Mouse (Mus musculus) erythroblast, embryonic 14.5 days (primary cell): ENCODE measurements around the gene Pcnx. TPM values are rescaled to one million over a fixed set of nuclear protein-coding genes. Genes with fewer than 3 reads are reported as not detected.

Experiments
- H3K27me3 ChIP-seq: 2 replicates; pipeline ENCODE4 v1.6.1; 2012; ENCODE audit warnings: inconsistent platforms; ENCODE audit not compliant: control insufficient read depth
- H3K36me3 ChIP-seq: 2 replicates; pipeline ENCODE4 v1.6.1; 2012; ENCODE audit warnings: mild to moderate bottlenecking, inconsistent platforms; ENCODE audit not compliant: control insufficient read depth
- H3K4me1 ChIP-seq: 2 replicates; pipeline ENCODE4 v1.6.1; 2012; ENCODE audit warnings: inconsistent platforms; ENCODE audit not compliant: control insufficient read depth
- H3K4me3 ChIP-seq: replicated peaks from 2 replicates; pipeline ENCODE3; 2012; ENCODE audit warnings: moderate library complexity, mild to moderate bottlenecking, inconsistent platforms
- H3K9me3 ChIP-seq: 2 replicates; pipeline ENCODE4 v1.6.1; 2012; ENCODE audit warnings: low read length, inconsistent platforms, mixed read lengths; ENCODE audit not compliant: control insufficient read depth
- GATA1 ChIP-seq: IDR thresholded peaks from 2 replicates; pipeline ENCODE4 v1.6.1; 2012; ENCODE audit warnings: low read length, inconsistent platforms, mixed read lengths
- TAL1 ChIP-seq: IDR thresholded peaks from 3 replicates; pipeline ENCODE4 v1.6.1; 2012; ENCODE audit warnings: low read length, inconsistent platforms, mixed read lengths
- polyA plus RNA-seq: library from polyadenylated mRNA; stranded (reverse); fragments of >175 nt; gene quantifications from 2 replicates; pipeline ENCODE4 v1.2.3, GENCODE M21; 2012

Pcnx gene
- polyA plus RNA-seq, 1 experiment = 0.03 TPM

- Histone ChIP-seq H3K4me1 (no peaks in the 10 kb centered on the region), H3K9me3 (no peaks in the 10 kb centered on the region), H3K27me3 (no peaks in the 10 kb centered on the region), H3K4me3 (no peak overlapping the region), H3K36me3 (no peaks in the 10 kb centered on the region)
- TF ChIP-seq GATA1 = no peak
Measured at GRCm38 (mm10) chr12:81927163-81927562, 67.3 kb downstream of the Pcnx start.

DNA sequence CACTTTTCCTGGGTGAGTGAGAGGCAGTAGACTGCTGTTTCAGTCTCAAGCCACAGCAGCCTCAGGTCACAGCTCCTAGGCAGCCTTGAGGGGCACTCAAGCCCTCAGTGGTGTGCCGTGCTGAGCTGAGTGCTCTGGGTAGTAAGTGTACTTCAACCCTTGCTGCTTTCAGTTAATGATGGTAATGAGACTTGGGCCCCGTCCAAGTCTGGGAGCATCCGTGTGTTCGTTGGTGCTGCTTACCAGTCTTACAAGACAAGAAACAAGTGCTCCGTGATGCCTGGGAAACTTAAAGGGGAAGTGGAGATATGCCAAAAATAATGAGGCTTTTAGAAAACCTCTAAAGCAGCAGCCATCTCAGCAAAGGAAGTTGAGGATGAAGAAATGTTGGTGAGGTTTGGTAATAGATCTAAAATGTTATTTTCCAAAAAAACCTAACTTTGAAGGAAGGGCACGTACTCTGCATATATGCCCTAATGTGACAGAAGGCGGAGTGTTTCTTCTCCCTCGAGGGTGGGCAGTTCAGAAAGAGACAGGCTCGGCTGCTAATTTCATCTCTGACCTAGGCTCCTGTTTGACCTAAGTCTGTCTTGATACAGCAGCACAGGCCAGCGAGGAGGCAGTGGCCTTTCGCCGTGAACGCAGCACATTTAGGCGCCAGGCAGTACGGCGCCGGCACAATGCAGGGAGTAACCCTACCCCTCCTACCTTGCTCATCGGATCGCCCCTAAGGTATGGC, 68.0 kb downstream of the Pcnx start:
- Histone ChIP-seq H3K27me3 (no peaks in the 10 kb centered on the region), H3K4me1 (no peaks in the 10 kb centered on the region), H3K4me3 (no peak overlapping the region), H3K9me3 (no peaks in the 10 kb centered on the region), H3K36me3 (no peaks in the 10 kb centered on the region)
- TF ChIP-seq GATA1 (no peak), TAL1 (no peak)

DNA sequence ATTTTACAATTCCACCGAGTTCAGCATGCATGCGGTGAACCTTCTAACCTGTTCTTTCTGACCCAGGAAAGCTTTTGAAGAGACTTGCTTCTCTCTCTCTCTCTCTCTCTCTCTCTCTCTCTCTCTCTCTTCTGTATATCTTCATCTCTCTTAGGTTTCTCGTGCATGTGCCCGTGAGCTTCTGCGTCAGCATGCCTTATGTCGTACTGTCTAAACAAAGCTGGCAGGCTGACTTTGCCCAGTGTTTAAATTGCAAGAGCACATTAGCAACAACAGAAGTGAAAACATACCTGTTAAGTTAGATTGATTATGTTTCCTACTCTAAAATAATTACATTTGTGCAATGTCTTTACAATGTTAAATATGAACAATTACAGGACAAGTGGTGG, 68.6 kb downstream of the Pcnx start:
- TF ChIP-seq GATA1 (no peak), TAL1 (no peak)
- no peaks in the 10 kb centered on the region for H3K27me3 ChIP-seq
- H3K4me3 ChIP-seq = no peak overlapping the region
- H3K9me3 ChIP-seq = no peaks in the 10 kb centered on the region
- H3K36me3 ChIP-seq = no peaks in the 10 kb centered on the region; the same call in 1 of the 2 replicates
- H3K4me1 ChIP-seq = no peaks in the 10 kb centered on the region

DNA sequence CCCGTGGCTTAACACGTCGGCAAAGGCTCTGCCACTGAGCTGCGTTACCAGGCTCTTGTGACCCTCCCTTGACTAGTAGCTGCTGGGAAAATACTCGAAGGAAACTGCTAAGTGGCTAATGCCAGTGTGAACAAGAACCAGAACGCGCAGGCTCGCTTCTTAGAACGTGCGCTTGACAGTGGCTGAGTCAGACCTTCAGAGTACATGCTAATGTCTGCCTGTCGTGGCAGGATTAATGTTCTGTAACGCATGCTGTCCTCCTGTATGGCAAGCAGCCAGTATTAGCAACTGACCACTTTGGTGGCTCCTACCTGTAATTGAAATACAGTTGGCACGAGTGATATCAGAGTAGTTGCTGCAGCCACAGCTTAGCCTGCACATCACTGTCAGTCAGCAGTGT, 72.2 kb downstream of the Pcnx start:
- Histone ChIP-seq H3K9me3 (no peaks in the 10 kb centered on the region), H3K36me3 (no peaks in the 10 kb centered on the region; the same call in 1 of the 2 replicates), H3K4me3 (no peak overlapping the region), H3K27me3 (no peaks in the 10 kb centered on the region), H3K4me1 (no peaks in the 10 kb centered on the region)
- TF ChIP-seq GATA1 (no peak), TAL1 (no peak)

DNA sequence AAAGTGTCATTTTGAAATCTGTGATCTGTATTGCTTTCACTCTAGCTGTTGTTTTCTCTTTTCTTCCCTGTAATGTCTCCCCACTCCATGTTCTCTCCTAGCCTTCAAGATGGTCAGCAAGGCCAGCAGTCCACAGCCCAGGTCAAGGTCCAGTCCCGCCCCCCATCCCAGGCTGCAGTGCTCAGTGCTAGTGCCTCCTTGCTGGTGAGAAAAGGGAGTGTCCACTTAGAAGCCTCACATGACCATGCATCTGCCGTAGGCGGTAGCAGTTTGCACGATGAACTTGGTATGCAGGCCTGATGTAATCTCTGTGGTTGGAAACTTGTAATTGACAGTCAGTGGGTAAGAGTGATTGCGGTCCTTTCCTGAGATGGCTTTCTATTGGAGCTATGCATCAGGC, 73.6 kb downstream of the Pcnx start:
- H3K27me3 ChIP-seq = no peaks in the 10 kb centered on the region
- no peak overlapping the region for H3K4me3 ChIP-seq
- no peaks in the 10 kb centered on the region; the same call in 1 of the 2 replicates for H3K36me3 ChIP-seq
- H3K9me3 ChIP-seq = no peaks in the 10 kb centered on the region
- H3K4me1 ChIP-seq = no peaks in the 10 kb centered on the region
- TF ChIP-seq GATA1 (no peak), TAL1 (no peak)

DNA sequence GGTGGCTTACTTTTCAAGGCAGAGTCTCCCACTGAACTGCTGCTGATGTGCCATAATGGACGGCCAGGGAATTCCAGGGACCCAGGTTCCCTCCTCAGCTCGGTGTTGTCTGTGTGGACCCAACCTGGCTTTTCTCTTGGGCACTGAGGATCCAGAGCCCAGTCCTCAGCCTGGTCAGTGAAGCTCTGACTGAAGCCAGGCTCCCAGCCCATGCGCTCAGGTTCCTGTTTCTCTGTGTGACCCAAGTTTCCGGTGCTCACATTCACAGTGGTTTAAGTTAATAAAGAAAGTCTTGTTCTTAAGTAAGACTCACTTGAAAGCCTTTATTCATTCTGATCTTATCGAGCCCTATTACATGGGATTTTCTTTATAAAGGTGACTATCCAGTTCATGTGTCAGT, 74.7 kb downstream of the Pcnx start:
- TF ChIP-seq GATA1 (no peak), TAL1 (no peak)
- H3K9me3 ChIP-seq = no peaks in the 10 kb centered on the region
- no peaks in the 10 kb centered on the region for H3K27me3 ChIP-seq
- H3K4me1 ChIP-seq = no peaks in the 10 kb centered on the region
- no peaks in the 10 kb centered on the region; the same call in 1 of the 2 replicates for H3K36me3 ChIP-seq
- H3K4me3 ChIP-seq = no peak overlapping the region

DNA sequence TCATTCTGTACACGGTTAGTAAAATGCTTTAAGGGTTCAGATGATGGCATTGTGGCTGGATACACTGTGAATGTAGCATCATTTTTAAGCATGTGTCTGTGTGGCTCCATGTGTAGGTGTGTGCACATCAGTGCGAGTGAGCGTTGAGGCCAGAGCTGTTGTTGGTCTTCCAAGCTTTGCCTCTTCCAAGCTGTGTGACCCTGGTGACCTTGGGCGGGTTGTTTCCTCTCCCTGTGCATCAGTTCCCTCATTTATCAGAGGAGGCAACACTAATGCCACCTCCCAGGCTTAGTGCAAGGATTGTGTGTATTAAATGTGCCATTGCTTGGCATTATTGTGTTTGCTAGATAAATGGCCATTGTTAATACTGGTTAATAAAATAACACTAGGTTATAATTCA, 76.2 kb downstream of the Pcnx start:
- H3K4me1 ChIP-seq = no peaks in the 10 kb centered on the region
- no peaks in the 10 kb centered on the region; the same call in 1 of the 2 replicates for H3K36me3 ChIP-seq
- no peaks in the 10 kb centered on the region for H3K9me3 ChIP-seq
- no peak for TF ChIP-seq GATA1
- TF ChIP-seq TAL1 = no peak
- no peaks in the 10 kb centered on the region for H3K27me3 ChIP-seq
- no peak overlapping the region for H3K4me3 ChIP-seq

GRCm38 (mm10) chr12:81941191-81941590, 81.4 kb downstream of the Pcnx start:
- Histone ChIP-seq H3K27me3 (no peaks in the 10 kb centered on the region), H3K4me1 (no peaks in the 10 kb centered on the region), H3K4me3 (no peak overlapping the region), H3K36me3 (no peaks in the 10 kb centered on the region), H3K9me3 (no peaks in the 10 kb centered on the region)
- TF ChIP-seq TAL1 = no peak
- TF ChIP-seq GATA1 = no peak

GRCm38 (mm10) chr12:81943331-81944062, 83.7 kb downstream of the Pcnx start:
- TF ChIP-seq TAL1 = no peak
- no peak for TF ChIP-seq GATA1

More at GRCm38 (mm10) chr12:81943331-81944062, 83.7 kb downstream of the Pcnx start:
- Histone ChIP-seq H3K36me3 (no peaks in the 10 kb centered on the region), H3K4me3 (no peak overlapping the region), H3K9me3 (no peaks in the 10 kb centered on the region), H3K27me3 (no peaks in the 10 kb centered on the region), H3K4me1 (no peaks in the 10 kb centered on the region)
